Mouse (Mus musculus) MEL (cell line): ENCODE data around the gene Abcc1. TPM values are rescaled to one million over a fixed set of nuclear protein-coding genes. Genes with fewer than 3 reads are reported as not detected.

Source experiments
- DNase-seq: peaks from one replicate; pipeline ENCODE4 v3.0.0; 2011; ENCODE audit warnings: low read depth, low spot score
- H3K27ac ChIP-seq: 2 replicates; pipeline ENCODE4 v1.5.1; 2012; ENCODE audit warnings: low read depth, mild to moderate bottlenecking, control low read depth, low read length, moderate library complexity; ENCODE audit not compliant: control insufficient read depth
- H3K27me3 ChIP-seq, 2 experiments: fragments of 150-350 bp in 1 of 2; sonication (generic) in 1 of 2; 2 replicates each; pipeline ENCODE4 v1.6.1; 2012; ENCODE audit warnings: low read length in 2 of 2, mild to moderate bottlenecking in 2 of 2, improper control_type of control experiment in 1 of 2, moderate library complexity in 1 of 2; ENCODE audit not compliant: insufficient read depth in 2 of 2, control insufficient read depth in 1 of 2
- H3K36me3 ChIP-seq, 2 experiments: 2 replicates each; pipeline ENCODE4 v1.6.1; 2012 to 2014; ENCODE audit warnings: low read length in 2 of 2, improper control_type of control experiment in 1 of 2, inconsistent platforms in 1 of 2, mild to moderate bottlenecking in 1 of 2; ENCODE audit not compliant: insufficient read depth in 2 of 2, control insufficient read depth in 1 of 2
- H3K4me1 ChIP-seq, 2 experiments: fragments of 150-350 bp in 1 of 2; sonication (generic) in 1 of 2; 2 replicates each; pipeline ENCODE4 v1.6.1; 2012; ENCODE audit warnings: low read length in 2 of 2, improper control_type of control experiment in 1 of 2, mild to moderate bottlenecking in 1 of 2; ENCODE audit not compliant: insufficient read depth in 2 of 2, control insufficient read depth in 1 of 2
- H3K4me3 ChIP-seq, 2 experiments: fragments of 150-350 bp in 1 of 2; sonication (generic) in 1 of 2; 2 replicates each; pipeline ENCODE4 v1.5.1; 2012; ENCODE audit warnings: low read depth in 2 of 2, low read length in 2 of 2, mild to moderate bottlenecking in 2 of 2, moderate library complexity in 2 of 2, control low read depth in 1 of 2, improper control_type of control experiment in 1 of 2; ENCODE audit not compliant: control insufficient read depth in 1 of 2, insufficient read depth in 1 of 2
- H3K79me2 ChIP-seq: 2 replicates; pipeline ENCODE4 v1.6.1; 2012; ENCODE audit warnings: mild to moderate bottlenecking, low read length, moderate library complexity; ENCODE audit not compliant: control insufficient read depth, poor library complexity, insufficient read depth
- H3K9ac ChIP-seq: 2 replicates; pipeline ENCODE4 v1.6.1; 2012; ENCODE audit warnings: low read depth, mild to moderate bottlenecking, control low read depth, low read length, moderate library complexity; ENCODE audit not compliant: control insufficient read depth, poor library complexity, severe bottlenecking
- H3K9me3 ChIP-seq: fragments of 150-350 bp; sonication (generic); replicated peaks from 2 replicates; pipeline ENCODE4 v1.6.1; 2012; ENCODE audit warnings: mild to moderate bottlenecking, low read length, improper control_type of control experiment, moderate library complexity; ENCODE audit not compliant: insufficient read depth
- BHLHE40 ChIP-seq: IDR thresholded peaks from 2 replicates; pipeline ENCODE4 v1.6.1; 2012; ENCODE audit warnings: low read depth, mild to moderate bottlenecking, inconsistent platforms, low read length, improper control_type of control experiment, borderline replicate concordance
- E2F4 ChIP-seq: IDR thresholded peaks from 2 replicates; pipeline ENCODE4 v1.6.1; 2011; ENCODE audit warnings: low read depth, low read length, improper control_type of control experiment, borderline replicate concordance
- EP300 ChIP-seq, 2 experiments: IDR thresholded peaks; 2 replicates each; pipeline ENCODE4 v1.6.1; 2011; ENCODE audit warnings: improper control_type of control experiment in 2 of 2, low read length in 2 of 2, low read depth in 1 of 2, mild to moderate bottlenecking in 1 of 2
- GABPA ChIP-seq: IDR thresholded peaks from 2 replicates; pipeline ENCODE4 v1.6.1; 2012; ENCODE audit warnings: low read depth, mild to moderate bottlenecking, inconsistent platforms, low read length, improper control_type of control experiment, moderate library complexity
- KAT2A ChIP-seq: conservative IDR thresholded peaks from 2 replicates; pipeline ENCODE4 v1.6.1; 2012; ENCODE audit warnings: low read depth, low read length, improper control_type of control experiment, inconsistent platforms
- MAFK ChIP-seq: IDR thresholded peaks from 2 replicates; pipeline ENCODE4 v1.6.1; 2011; ENCODE audit warnings: low read depth, mild to moderate bottlenecking, low read length, improper control_type of control experiment, borderline replicate concordance
- MAZ ChIP-seq: IDR thresholded peaks from 2 replicates; pipeline ENCODE4 v1.6.1; 2012; ENCODE audit warnings: low read depth, mild to moderate bottlenecking, inconsistent platforms, low read length, improper control_type of control experiment
- POLR2A ChIP-seq, 2 experiments: IDR thresholded peaks; 2 replicates each; pipeline ENCODE4 v1.6.1; 2011 to 2012; ENCODE audit warnings: low read length in 2 of 2, mild to moderate bottlenecking in 2 of 2, control low read depth in 1 of 2, improper control_type of control experiment in 1 of 2, low read depth in 1 of 2, moderate library complexity in 1 of 2; ENCODE audit not compliant: control insufficient read depth in 1 of 2, insufficient read depth in 1 of 2, poor library complexity in 1 of 2
- POLR2AphosphoS5 ChIP-seq: IDR thresholded peaks from 2 replicates; pipeline ENCODE4 v1.6.1; 2012; ENCODE audit warnings: low read depth, borderline replicate concordance, mild to moderate bottlenecking, inconsistent platforms, low read length, moderate library complexity, mixed read lengths
- RAD21 ChIP-seq: IDR thresholded peaks from 2 replicates; pipeline ENCODE4 v1.6.1; 2011; ENCODE audit warnings: mild to moderate bottlenecking, low read depth, low read length, improper control_type of control experiment
- TAL1 ChIP-seq: IDR thresholded peaks from 2 replicates; pipeline ENCODE4 v1.6.1; 2012; ENCODE audit warnings: mild to moderate bottlenecking, inconsistent platforms, low read length, moderate library complexity, mixed read lengths
- TBP ChIP-seq: IDR thresholded peaks from 2 replicates; pipeline ENCODE4 v1.8.0; 2011; ENCODE audit warnings: low read depth, low read length, improper control_type of control experiment
- USF1 ChIP-seq: IDR thresholded peaks from 2 replicates; pipeline ENCODE4 v1.6.1; 2014; ENCODE audit warnings: low read depth, mild to moderate bottlenecking, inconsistent platforms, low read length, improper control_type of control experiment, moderate library complexity
- USF2 ChIP-seq, 2 experiments: IDR thresholded peaks; 2 replicates each; pipeline ENCODE4 v1.6.1; 2011 to 2012; ENCODE audit warnings: improper control_type of control experiment in 2 of 2, low read length in 2 of 2, borderline replicate concordance in 1 of 2, inconsistent platforms in 1 of 2, low read depth in 1 of 2, mild to moderate bottlenecking in 1 of 2; ENCODE audit not compliant: insufficient read depth in 1 of 2
- ZC3H11A ChIP-seq: IDR thresholded peaks from 2 replicates; pipeline ENCODE4 v1.6.1; 2012; ENCODE audit warnings: low read depth, mild to moderate bottlenecking, inconsistent platforms, low read length, improper control_type of control experiment
- ZKSCAN1 ChIP-seq: IDR thresholded peaks from 2 replicates; pipeline ENCODE4 v1.6.1; 2012; ENCODE audit warnings: low read depth, mild to moderate bottlenecking, inconsistent platforms, low read length, improper control_type of control experiment, moderate library complexity
- ZMIZ1 ChIP-seq: IDR thresholded peaks from 2 replicates; pipeline ENCODE4 v1.6.1; 2012; ENCODE audit warnings: low read depth, mild to moderate bottlenecking, inconsistent platforms, low read length, improper control_type of control experiment, moderate library complexity
- polyA plus RNA-seq, 2 experiments: library from polyadenylated mRNA; stranded (reverse) in 1 of 2; unstranded in 1 of 2; fragments of >175 nt in 1 of 2; fragments of >200 nt in 1 of 2; gene quantifications; 2 replicates each; pipeline versions ENCODE4 v1.2.1 to v1.2.4; 2012; ENCODE audit warnings: low replicate concordance in 2 of 2, low read depth in 1 of 2; ENCODE audit not compliant: insufficient read length in 2 of 2, insufficient read depth in 1 of 2, missing spikeins in 1 of 2
- total RNA-seq: library from RNA; depleted of rRNA; stranded (reverse); fragments of 300-350 nt; gene quantifications from 2 replicates; pipeline ENCODE4 v1.2.3, GENCODE M21; 2012

Abcc1 gene
- total and polyA plus RNA-seq, 3 experiments: 31.5 to 39.8 (median 34.2) TPM

GRCm38 (mm10) chr16:14465016-14465415 lies 103.7 kb downstream of the Abcc1 start:
- Histone ChIP-seq H3K4me3 (no peak overlapping the region), H3K27me3 (no peaks in the 10 kb centered on the region), H3K9me3 (no peaks in the 10 kb centered on the region), H3K79me2 (no peaks in the 10 kb centered on the region), H3K27ac (no peak overlapping the region), H3K36me3 (peaks cover 0 to 22% of the 10 kb centered on the region in 2 experiments; a peak in 2 of 4 replicates), H3K9ac (no peak overlapping the region), H3K4me1 (no peaks in the 10 kb centered on the region)
- DNase-seq: no peak
- no peak for TF ChIP-seq RAD21
- no peak for TF ChIP-seq POLR2AphosphoS5
- TF ChIP-seq ZKSCAN1: no peak
- no peak for TF ChIP-seq ZMIZ1
- no peak for TF ChIP-seq USF2 (IDR thresholded peaks at IDR 0.05; ENCODE audit: borderline replicate concordance in 1 of 2, insufficient read depth in 1 of 2, low read depth in 1 of 2, low read length in 2 of 2)
- TF ChIP-seq POLR2A (IDR thresholded peaks at IDR 0.05; ENCODE audit: control insufficient read depth in 1 of 2, insufficient read depth in 1 of 2, low read depth in 1 of 2, low read length in 2 of 2, poor library complexity in 1 of 2): no peak
- TF ChIP-seq USF1: no peak

DNA sequence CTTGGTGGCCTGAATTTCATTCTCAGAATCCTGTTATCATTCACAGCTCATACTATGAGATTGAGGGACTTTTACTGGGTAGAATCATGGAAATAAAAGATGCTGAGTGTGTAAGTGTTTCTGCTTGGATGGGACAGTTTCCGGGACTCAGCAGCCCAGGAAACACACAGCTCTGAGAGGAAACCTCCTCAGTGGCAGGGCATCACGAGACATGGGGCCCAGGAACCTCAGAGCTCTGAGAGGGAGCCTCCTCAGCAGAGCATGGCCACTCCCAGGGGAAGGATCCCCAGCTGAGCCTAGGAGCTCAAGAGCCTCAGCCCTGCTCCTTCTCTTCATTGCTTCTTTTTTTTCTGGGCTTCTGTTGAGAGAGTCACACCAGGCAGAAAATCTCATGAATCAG lies 107.0 kb downstream of the Abcc1 start:
- Histone ChIP-seq H3K4me1 (no peaks in the 10 kb centered on the region), H3K9me3 (no peaks in the 10 kb centered on the region), H3K27ac (no peak overlapping the region), H3K4me3 (no peak overlapping the region), H3K79me2 (no peaks in the 10 kb centered on the region), H3K27me3 (no peaks in the 10 kb centered on the region), H3K36me3 (peaks cover 0 to 17% of the 10 kb centered on the region in 2 experiments; a peak in 2 of 4 replicates), H3K9ac (no peak overlapping the region)
- TF ChIP-seq EP300 (IDR thresholded peaks at IDR 0.05; ENCODE audit: low read depth in 1 of 2, low read length in 2 of 2) (no peak), USF1 (no peak)
- DNase-seq: no peak

- H3K9me3 ChIP-seq: no peaks in the 10 kb centered on the region
- no peak overlapping the region for H3K4me3 ChIP-seq
- no peaks in the 10 kb centered on the region for H3K27me3 ChIP-seq
- no peaks in the 10 kb centered on the region for H3K79me2 ChIP-seq
- peaks cover 0 to 17% of the 10 kb centered on the region in 2 experiments; a peak in 2 of 4 replicates for H3K36me3 ChIP-seq
- no peak overlapping the region for H3K9ac ChIP-seq
- no peak overlapping the region for H3K27ac ChIP-seq
- no peak for DNase-seq
- no peak for TF ChIP-seq USF2 (IDR thresholded peaks at IDR 0.05; ENCODE audit: borderline replicate concordance in 1 of 2, insufficient read depth in 1 of 2, low read depth in 1 of 2, low read length in 2 of 2)
- no peak for TF ChIP-seq MAFK
- no peak for TF ChIP-seq BHLHE40
- no peak for TF ChIP-seq TBP
- no peak for TF ChIP-seq KAT2A
- no peak for TF ChIP-seq USF1
- no peak for TF ChIP-seq TAL1
- TF ChIP-seq MAZ: no peak
- no peak for TF ChIP-seq GABPA
- TF ChIP-seq E2F4: no peak
- no peak for TF ChIP-seq ZC3H11A
- TF ChIP-seq, all 39 proteins: peak for 0
- H3K4me1 ChIP-seq: no peaks in the 10 kb centered on the region
Observed at GRCm38 (mm10) chr16:14468841-14469240, 107.5 kb downstream of the Abcc1 start.
